Mouse (Mus musculus) inflammation-experienced regulatory T-cells, adult 16 weeks (primary cell): ENCODE results near the gene Gm28729. TPM values are rescaled to one million over a fixed set of nuclear protein-coding genes. Genes with fewer than 3 reads are reported as not detected.

ENCODE experiments used
- polyA plus RNA-seq: library from polyadenylated mRNA; unstranded; fragments of 100-300 nt; shearing (Covaris generic); gene quantifications from one replicate; pipeline ENCODE4 v1.2.1, GENCODE M21; 2017

The Gm28729 gene
- polyA plus RNA-seq = not detected

DNA sequence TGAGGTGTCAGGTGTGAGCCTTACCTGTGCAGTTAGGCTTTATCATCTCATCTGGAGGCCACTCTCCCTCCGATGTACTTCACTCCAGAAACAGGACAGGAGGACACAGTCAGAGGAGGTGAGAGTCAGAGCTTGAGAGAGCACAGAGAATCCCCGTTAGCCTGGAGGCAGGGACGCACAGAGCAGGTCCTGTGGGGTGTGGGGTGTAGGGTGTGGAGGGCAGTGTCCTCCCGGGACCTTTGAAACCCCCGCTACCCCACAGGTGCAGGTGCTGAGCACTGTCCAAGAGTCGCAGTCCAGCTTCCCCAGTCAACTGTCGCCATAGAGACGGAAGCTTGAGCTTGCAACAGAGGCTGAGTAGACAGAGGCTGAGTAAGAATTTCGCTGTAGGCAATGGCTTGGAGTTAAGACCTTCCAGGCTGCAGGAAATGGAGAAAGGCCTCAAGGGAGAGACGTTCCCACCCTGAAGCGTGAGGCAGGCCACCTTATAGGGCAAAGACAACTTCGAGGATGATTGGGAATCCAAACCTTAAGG, at the start of gene Gm28729:
Gm28729 (minus strand) TSS at position 293 of the 535 bp plus-strand sequence.

DNA sequence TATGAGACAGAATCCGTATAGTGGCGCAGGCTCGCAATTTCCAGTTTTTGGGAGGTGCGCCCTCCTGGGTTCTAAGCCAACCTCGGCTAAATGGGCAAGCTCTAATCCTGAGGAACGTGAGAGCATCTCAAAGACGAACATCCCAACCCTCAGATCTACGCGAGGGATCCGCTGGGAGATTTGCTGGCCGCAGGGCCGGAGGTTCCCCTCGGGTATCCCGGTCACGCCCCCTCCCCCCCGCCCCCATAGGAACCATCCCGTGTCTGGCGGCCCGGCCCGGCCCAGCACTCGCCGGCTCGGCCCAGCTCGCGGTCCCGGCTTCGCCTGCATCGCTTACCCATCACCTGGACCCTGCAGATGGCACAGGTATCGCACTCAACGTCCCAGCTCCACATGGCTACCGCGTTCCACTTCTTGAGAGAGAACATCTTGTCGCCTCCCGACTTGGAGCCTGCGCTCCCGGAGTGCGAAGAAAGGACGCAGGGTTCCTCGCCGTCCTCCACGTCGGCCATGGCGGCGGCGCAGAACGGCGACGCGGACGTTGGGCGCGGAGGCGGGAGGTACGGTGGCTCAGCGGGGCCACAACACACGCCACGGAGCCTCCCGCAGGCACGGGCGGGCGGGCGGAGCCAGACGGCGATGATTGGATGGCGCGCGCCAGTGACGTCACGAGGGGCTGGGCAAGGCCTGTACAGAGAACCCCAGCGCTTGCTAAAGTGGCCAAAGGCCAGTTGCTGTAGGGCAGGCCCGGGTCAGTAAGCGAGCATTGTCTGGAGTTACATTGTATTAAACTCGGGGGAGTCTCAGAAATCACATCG, 46.8 kb downstream of the Gm28729 start, which contains the start of gene Rnf7:
Rnf7 (minus strand) TSS at position 605 of the 818 bp plus-strand sequence.

Other genes with a start within 250 kb of the Gm28729 start
- 589 TPM for gene Atp1b3, start 160.8 kb downstream of the Gm28729 start, polyA plus RNA-seq
- gene Rnf7, start 46.6 kb downstream of the Gm28729 start, polyA plus RNA-seq = 98.8 TPM
- 45.6 TPM for gene Rasa2, start 106.4 kb upstream of the Gm28729 start, polyA plus RNA-seq
- 41.6 TPM for gene Zbtb38, start 227.6 kb upstream of the Gm28729 start, polyA plus RNA-seq